Mouse (Mus musculus) hindbrain, embryonic 14.5 days (tissue): ENCODE data around the gene Mettl5. TPM values are rescaled to one million over a fixed set of nuclear protein-coding genes. Genes with fewer than 3 reads are reported as not detected.
"Not testable (repeated sequence)": the region's sequence is repeated elsewhere in the genome, so short reads cannot be mapped to it uniquely, and the experiment has no call there.

Experiments used
- ATAC-seq: fragments of 200-750 bp; cut with Nextera tagmentation; 2 replicates; pipeline ENCODE4 v1.8.0; 2017; ENCODE audit warnings: moderate number of reproducible peaks, mild to moderate bottlenecking, moderate TSS enrichment, moderate library complexity; ENCODE audit not compliant: low FRiP score
- DNase-seq: peaks from one replicate; pipeline ENCODE4 v3.0.0-alpha.2; 2015; ENCODE audit warnings: low spot score
- H3K27ac ChIP-seq: fragments of 300-500 bp; sonication (generic); 2 replicates; pipeline ENCODE4 v1.5.1; 2014; ENCODE audit warnings: mild to moderate bottlenecking, moderate library complexity
- H3K27me3 ChIP-seq: fragments of 300-500 bp; sonication (generic); 2 replicates; pipeline ENCODE4 v1.6.1; 2014; ENCODE audit warnings: mild to moderate bottlenecking, low read length, mixed read lengths; ENCODE audit not compliant: control insufficient read depth, insufficient read depth
- H3K36me3 ChIP-seq: fragments of 300-500 bp; sonication (generic); replicated peaks from 2 replicates; pipeline ENCODE4 v1.6.1; 2014; ENCODE audit not compliant: control insufficient read depth, insufficient read depth
- H3K4me1 ChIP-seq: fragments of 300-500 bp; sonication (generic); replicated peaks from 2 replicates; pipeline ENCODE4 v1.6.1; 2014; ENCODE audit warnings: antibody characterized with exemption, low read length, mixed read lengths; ENCODE audit not compliant: control insufficient read depth, insufficient read depth
- H3K4me2 ChIP-seq: fragments of 300-500 bp; sonication (generic); replicated peaks from 2 replicates; pipeline ENCODE4 v1.6.1; 2014; ENCODE audit warnings: mild to moderate bottlenecking, moderate library complexity
- H3K4me3 ChIP-seq: fragments of 300-500 bp; sonication (generic); replicated peaks from 2 replicates; pipeline ENCODE4 v1.5.1; 2014; ENCODE audit warnings: mild to moderate bottlenecking, low read length
- H3K9ac ChIP-seq: fragments of 300-500 bp; sonication (generic); 2 replicates; pipeline ENCODE4 v1.6.1; 2014
- H3K9me3 ChIP-seq: fragments of 300-500 bp; sonication (generic); 2 replicates; pipeline ENCODE4 v1.6.1; 2016; ENCODE audit warnings: low read length; ENCODE audit not compliant: control insufficient read depth
- WGBS: fragments of 180-500 bp; shearing (Covaris S2); extraction: QIAGEN DNeasy Blood & Tissue Kit; methylation state at CpG from one replicate; pipeline ENCODE4 v1.1.7; 2014; 5-methylcytosine and 5-hydroxymethylcytosine counted together
- polyA plus RNA-seq: library from polyadenylated mRNA; unstranded; fragments of >200 nt; fragmentation: Nextera tagmentation; extraction: Ambion mirVana; gene quantifications from 2 replicates; pipeline ENCODE4 v1.2.1, GENCODE M21; 2014

Gene Mettl5
- 32.8 and 33.7 TPM in 2 replicates for polyA plus RNA-seq

GRCm38 (mm10) chr2:69885451-69886305 lies at the start of gene Mettl5:
TSS of gene Mettl5 (minus strand) at chr2:69885615.
- Histone ChIP-seq H3K27ac (peak within 1 kb of the TSS; percentile 64), H3K9ac (peak within 1 kb of the TSS; percentile 79), H3K4me1 (peaks cover 16% of the 10 kb centered on the region), H3K27me3 (no peaks in the 10 kb centered on the region), H3K4me2 (peak within 1 kb of the TSS; percentile 86), H3K9me3 (no peaks in the 10 kb centered on the region), H3K4me3 (peak within 1 kb of the TSS; percentile 57), H3K36me3 (no peaks in the 10 kb centered on the region)
- ATAC-seq, result peak; percentile 93
- WGBS, result 3% methylated on average over 45 of the region's 45 CpGs
- DNase-seq, result peak; percentile 81

DNA sequence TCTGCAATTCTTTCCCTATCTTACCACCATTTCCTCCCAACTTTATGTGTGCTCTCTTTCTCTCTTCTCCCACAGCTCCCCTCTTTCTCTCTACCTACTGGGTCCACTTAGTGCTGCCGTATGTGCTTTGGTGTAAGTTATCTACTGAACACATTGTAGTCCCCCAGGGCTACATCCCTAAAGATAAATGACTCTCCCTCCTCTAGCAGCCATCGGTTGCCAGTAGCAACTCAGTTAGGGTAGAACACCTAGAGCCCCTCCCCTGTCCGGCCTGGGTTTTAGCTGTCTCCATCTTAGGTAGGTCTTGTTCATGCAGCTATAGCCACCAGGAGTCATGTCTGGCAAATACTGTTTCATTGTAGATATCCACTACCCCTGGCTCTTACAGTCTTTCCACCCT lies 39.5 kb upstream of the Mettl5 start:
- ATAC-seq, result no peak
- Histone ChIP-seq H3K4me3 (no peak overlapping the region), H3K9ac (no peak overlapping the region), H3K9me3 (no peaks in the 10 kb centered on the region), H3K27ac (no peak overlapping the region), H3K4me2 (no peak overlapping the region), H3K27me3 (no peaks in the 10 kb centered on the region), H3K4me1 (no peaks in the 10 kb centered on the region), H3K36me3 (peaks cover 56% of the 10 kb centered on the region)
- WGBS, result 70% methylated on average over 3 of the region's 3 CpGs
- DNase-seq, result no peak

DNA sequence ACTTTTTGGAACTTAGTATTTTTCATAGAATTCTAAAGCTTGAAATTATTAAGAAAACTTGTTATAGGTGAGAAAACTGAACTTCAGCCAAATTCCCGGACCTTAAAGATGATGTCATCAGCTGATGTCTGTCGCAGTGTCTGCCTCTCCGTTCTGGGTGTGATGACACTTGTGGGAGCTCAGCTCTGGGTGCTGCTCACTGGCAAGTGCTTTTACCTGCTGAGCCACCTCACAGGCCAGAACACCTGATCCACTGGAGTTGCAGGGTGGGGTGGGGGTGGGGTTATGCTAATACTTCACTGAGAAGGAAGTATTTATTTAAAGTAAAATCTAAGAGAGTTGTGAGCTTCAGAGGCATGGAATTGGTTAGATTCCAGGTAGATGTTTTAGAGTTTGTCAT lies 31.9 kb upstream of the Mettl5 start:
- no peak overlapping the region for H3K27ac ChIP-seq
- no peak overlapping the region for H3K4me2 ChIP-seq
- H3K36me3 ChIP-seq, result peaks cover 46% of the 10 kb centered on the region
- ATAC-seq, result no peak
- DNase-seq, result no peak
- H3K9ac ChIP-seq, result no peak overlapping the region
- no peaks in the 10 kb centered on the region for H3K9me3 ChIP-seq
- no peaks in the 10 kb centered on the region for H3K27me3 ChIP-seq
- H3K4me1 ChIP-seq, result no peaks in the 10 kb centered on the region
- H3K4me3 ChIP-seq, result no peak overlapping the region
- WGBS, result 91% methylated on average over 3 of the region's 3 CpGs

DNA sequence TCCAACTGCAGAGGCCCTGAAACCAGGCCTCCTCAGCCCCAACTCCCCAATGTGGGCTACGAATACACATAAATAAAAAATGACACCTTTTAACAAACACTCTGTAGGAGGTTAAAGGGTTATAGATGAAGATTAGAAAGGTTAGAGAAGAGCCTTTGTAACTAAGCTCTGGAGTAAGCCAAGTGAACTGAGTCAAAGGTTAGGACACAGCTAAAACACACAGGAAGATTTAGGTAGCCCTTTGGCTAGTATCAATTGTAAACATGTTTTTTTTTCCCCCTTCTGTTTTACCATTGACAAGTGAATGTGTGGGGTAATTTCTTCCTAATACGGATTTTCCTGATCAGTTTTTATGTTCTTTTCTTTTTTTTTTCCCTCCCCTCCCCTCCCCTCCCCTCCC lies 27.4 kb upstream of the Mettl5 start:
- no peak for DNase-seq
- H3K36me3 ChIP-seq, result peaks cover 14% of the 10 kb centered on the region
- no peak for ATAC-seq
- no peak overlapping the region for H3K4me2 ChIP-seq
- no peaks in the 10 kb centered on the region for H3K27me3 ChIP-seq
- H3K27ac ChIP-seq, result no peak overlapping the region
- no peak overlapping the region for H3K4me3 ChIP-seq
- no peaks in the 10 kb centered on the region for H3K9me3 ChIP-seq
- no peak overlapping the region for H3K9ac ChIP-seq
- WGBS, result 35% methylated on average over 2 of the region's 2 CpGs
- no peaks in the 10 kb centered on the region for H3K4me1 ChIP-seq

DNA sequence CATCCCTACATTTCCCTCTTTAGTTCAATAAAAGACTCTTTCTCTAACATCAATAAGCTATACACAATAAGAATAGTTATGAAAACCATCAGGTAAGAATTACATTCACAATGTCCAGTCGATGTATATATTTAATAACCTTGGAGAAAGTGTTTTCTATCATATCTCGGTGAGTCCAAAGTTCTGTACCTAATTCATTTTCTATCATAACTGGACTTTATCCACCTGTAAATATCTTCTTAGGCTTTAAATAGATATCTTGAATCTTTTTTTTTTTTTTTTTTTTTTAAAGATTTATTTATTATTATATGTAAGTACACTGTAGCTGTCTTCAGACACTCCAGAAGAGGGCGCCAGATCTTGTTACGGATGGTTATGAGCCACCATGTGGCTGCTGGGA lies 22.0 kb upstream of the Mettl5 start:
- not testable (repeated sequence) for H3K36me3 ChIP-seq, H3K27me3 ChIP-seq, H3K4me1 ChIP-seq, H3K9ac ChIP-seq, H3K4me3 ChIP-seq, H3K4me2 ChIP-seq, H3K9me3 ChIP-seq, ATAC-seq, H3K27ac ChIP-seq, DNase-seq
- 84% methylated on average over 4 of the region's 4 CpGs for WGBS

DNA sequence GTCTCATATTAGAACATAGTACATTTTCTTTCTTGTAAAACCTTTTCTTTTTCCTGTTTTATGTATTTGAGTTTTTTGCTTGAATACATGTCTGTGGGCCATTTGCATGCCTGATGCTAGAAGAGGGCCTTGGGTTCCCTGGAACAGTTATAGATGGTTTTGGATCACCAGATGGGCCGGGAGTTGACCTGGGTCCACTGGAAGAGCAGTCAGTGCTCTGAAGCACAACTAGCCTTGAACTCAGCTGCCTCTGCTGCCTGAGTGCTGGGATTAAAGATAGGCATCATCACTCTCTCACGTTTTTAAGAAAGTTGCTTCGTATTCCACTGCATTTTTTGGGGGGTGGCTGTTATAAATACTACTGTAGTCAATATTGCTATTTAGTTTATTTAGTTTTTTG lies 18.1 kb upstream of the Mettl5 start:
- Histone ChIP-seq H3K27ac (no peak overlapping the region), H3K9me3 (no peaks in the 10 kb centered on the region), H3K4me3 (no peak overlapping the region), H3K9ac (no peak overlapping the region), H3K4me2 (no peak overlapping the region), H3K27me3 (no peaks in the 10 kb centered on the region), H3K4me1 (peaks cover 12% of the 10 kb centered on the region), H3K36me3 (peaks cover 19% of the 10 kb centered on the region)
- WGBS, result 96% methylated on average over 3 of the region's 3 CpGs
- DNase-seq, result no peak
- ATAC-seq, result no peak

- no peak for DNase-seq
- ATAC-seq, result peak; percentile 29
- Histone ChIP-seq H3K36me3 (peaks cover 19% of the 10 kb centered on the region), H3K4me1 (peaks cover 14% of the 10 kb centered on the region), H3K27me3 (no peaks in the 10 kb centered on the region), H3K9me3 (no peaks in the 10 kb centered on the region), H3K4me3 (peak overlapping the region; percentile 99), H3K9ac (peak overlapping the region; percentile 98), H3K27ac (peak overlapping the region; percentile 92), H3K4me2 (peak overlapping the region; percentile 84)
- under 1% methylated on average over 55 of the region's 55 CpGs for WGBS
These were observed 12.5 kb upstream of the Mettl5 start for GRCm38 (mm10) chr2:69897618-69898575.

DNA sequence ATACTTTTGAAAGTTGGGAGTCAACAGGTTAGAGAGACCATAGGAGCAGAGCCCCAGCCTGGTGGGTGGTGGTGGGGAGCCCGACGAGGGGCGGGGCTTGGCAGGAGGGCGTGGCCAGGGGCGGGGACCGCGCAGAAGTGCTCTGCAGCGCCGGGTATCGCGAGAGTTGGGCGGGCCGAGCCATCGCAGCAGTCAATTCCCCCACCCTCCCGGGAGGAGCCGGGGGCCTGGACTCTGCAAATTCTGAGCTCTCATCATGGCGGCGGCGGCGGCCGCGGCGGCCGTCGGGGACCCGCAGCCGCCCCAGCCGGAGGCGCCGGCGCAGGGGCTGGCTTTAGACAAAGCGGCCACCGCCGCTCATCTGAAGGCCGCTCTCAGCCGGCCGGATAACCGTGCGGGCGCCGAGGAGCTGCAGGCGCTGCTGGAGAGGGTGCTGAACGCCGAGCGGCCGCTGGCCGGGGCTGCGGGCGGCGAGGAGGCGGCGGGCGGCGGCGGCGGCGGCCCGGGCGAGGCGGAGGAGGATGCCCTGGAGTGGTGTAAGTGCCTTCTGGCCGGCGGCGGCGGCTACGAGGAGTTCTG lies 11.7 kb upstream of the Mettl5 start, which contains the start of gene Ubr3:
TSS of gene Ubr3 (plus strand) at position 208 of the 579 bp plus-strand sequence.
- H3K27me3 ChIP-seq, result no peaks in the 10 kb centered on the region
- H3K4me3 ChIP-seq, result peak within 1 kb of the TSS; percentile 99
- WGBS, result 0% methylated on average over 50 of the region's 65 CpGs
- H3K36me3 ChIP-seq, result peaks cover 18% of the 10 kb centered on the region
- DNase-seq (peak; percentile 95), ATAC-seq (peak; percentile 99)
- peak within 1 kb of the TSS; percentile 98 for H3K9ac ChIP-seq
- H3K9me3 ChIP-seq, result no peaks in the 10 kb centered on the region
- peak within 1 kb of the TSS; percentile 84 for H3K4me2 ChIP-seq
- H3K4me1 ChIP-seq, result peaks cover 14% of the 10 kb centered on the region
- H3K27ac ChIP-seq, result peak within 1 kb of the TSS; percentile 92

DNA sequence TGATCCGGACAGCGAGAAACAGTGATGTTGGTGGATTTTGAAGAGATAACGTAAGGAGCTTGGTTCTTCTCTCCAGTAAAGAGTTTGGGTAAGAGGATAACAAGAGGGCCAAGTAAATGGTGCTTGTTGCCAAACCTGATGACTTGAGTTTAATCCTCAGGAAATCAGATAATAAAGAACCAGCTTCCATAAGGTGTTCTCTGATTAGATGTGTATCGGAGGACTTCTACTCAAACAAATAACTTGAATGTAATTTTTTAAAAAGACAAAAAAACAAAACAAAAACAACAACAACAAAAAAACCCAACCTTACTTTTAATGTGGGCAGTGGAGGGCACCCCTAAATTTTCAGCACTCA lies 10.8 kb upstream of the Mettl5 start:
- 93% methylated on average over 4 of the region's 4 CpGs for WGBS
- ATAC-seq (no peak), DNase-seq (no peak)
- Histone ChIP-seq H3K27me3 (no peaks in the 10 kb centered on the region), H3K4me1 (peaks cover 14% of the 10 kb centered on the region), H3K27ac (no peak overlapping the region), H3K4me2 (no peak overlapping the region), H3K4me3 (no peak overlapping the region), H3K9me3 (no peaks in the 10 kb centered on the region), H3K9ac (no peak overlapping the region), H3K36me3 (peaks cover 9% of the 10 kb centered on the region)
